Mouse (Mus musculus) inflammation-experienced regulatory T-cells, adult 6 months (primary cell): ENCODE results near the gene Slc20a1. TPM values are rescaled to one million over a fixed set of nuclear protein-coding genes. Genes with fewer than 3 reads are reported as not detected.

Source experiments
- ATAC-seq: one replicate; pipeline ENCODE4 v1.8.0; 2017
- polyA plus RNA-seq, 3 experiments: library from polyadenylated mRNA; unstranded; fragments of 100-300 nt; shearing (Covaris generic); gene quantifications; one replicate each; pipeline ENCODE4 v1.2.1; 2017

The Slc20a1 gene
- polyA plus RNA-seq, 3 experiments from 2014 or later, result 95.3 to 104 (median 98.9) TPM

GRCm38 (mm10) chr2:129256006-129256405, 57.4 kb downstream of the Slc20a1 start:
- ATAC-seq, result no peak

- no peak for ATAC-seq
Observed at GRCm38 (mm10) chr2:129258056-129258455, 59.5 kb downstream of the Slc20a1 start.

DNA sequence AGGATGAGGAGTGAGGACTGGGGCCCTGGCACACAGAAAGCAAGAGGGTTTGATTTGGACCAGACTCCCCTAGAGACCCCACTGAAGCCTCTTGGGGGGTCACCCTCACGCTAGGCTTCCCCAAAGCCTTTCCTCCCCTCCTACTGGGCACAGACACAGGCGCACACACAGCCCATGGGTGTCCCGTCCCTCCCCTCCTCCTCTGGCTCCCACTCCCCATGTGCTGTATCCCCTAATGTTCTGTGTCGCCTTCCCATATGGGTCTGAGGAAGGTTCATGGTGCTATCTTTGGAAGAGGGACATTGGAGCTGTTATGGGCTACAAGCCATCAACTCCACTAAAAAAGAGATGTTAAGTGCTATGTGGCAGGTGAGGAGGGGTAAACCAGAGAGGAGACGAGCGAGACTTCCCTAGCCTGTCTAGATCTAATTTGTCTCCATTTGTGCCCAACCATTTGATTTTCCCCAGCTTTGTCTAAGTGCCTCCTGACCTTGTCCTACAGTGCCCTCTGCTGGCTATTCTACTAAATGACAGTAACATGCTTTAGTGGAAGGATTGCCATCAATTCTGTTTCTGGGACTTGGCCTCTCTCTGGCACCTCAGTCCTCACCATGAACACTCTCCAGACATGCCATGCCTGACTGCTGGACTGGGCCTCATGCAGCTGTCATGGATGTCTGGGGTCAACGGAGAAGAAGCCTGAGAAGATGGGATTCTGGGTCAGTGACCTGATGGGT, 60.1 kb downstream of the Slc20a1 start:
- peak; percentile 89 for ATAC-seq

- no peak for ATAC-seq
Observed at GRCm38 (mm10) chr2:129260646-129261045, 62.1 kb downstream of the Slc20a1 start.

Other genes with a start within 250 kb of the Slc20a1 start
- gene Zc3h6, start 231.4 kb upstream of the Slc20a1 start, polyA plus RNA-seq, result 10 to 100 TPM in 2 of 3 experiments, 1 to 10 TPM in 1; 2.9 to 12.8 (median 10.1) TPM
- 1 to 10 TPM in 1 of 3 experiments, under 1 TPM in 2; 0.62 to 1.4 (median 0.78) TPM for gene Gm10762, start 231.0 kb upstream of the Slc20a1 start, polyA plus RNA-seq
- gene Vinac1, start 150.6 kb upstream of the Slc20a1 start, polyA plus RNA-seq, result under 1 TPM in 1 of 3 experiments, not detected in 2; 0.16 TPM
- gene Ttl, start 132.8 kb upstream of the Slc20a1 start, polyA plus RNA-seq, result 1 to 10 TPM; 1.2 to 2.0 (median 1.3) TPM
- 10 to 100 TPM in 2 of 3 experiments, 1 to 10 TPM in 1; 9.6 to 25.9 (median 14.9) TPM for gene Polr1b, start 97.8 kb upstream of the Slc20a1 start, polyA plus RNA-seq
- 10 to 100 TPM; 26.5 to 44.1 (median 34.3) TPM for gene Chchd5, start 69.1 kb upstream of the Slc20a1 start, polyA plus RNA-seq
- 10 to 100 TPM in 1 of 3 experiments, 1 to 10 TPM in 2; 3.2 to 46.2 (median 5.8) TPM for gene Ckap2l, start 98.4 kb downstream of the Slc20a1 start, polyA plus RNA-seq
- under 1 TPM in 1 of 3 experiments, not detected in 2; 0.17 TPM for gene Il1a, start 111.2 kb downstream of the Slc20a1 start, polyA plus RNA-seq
- gene Il1b, start 172.4 kb downstream of the Slc20a1 start, polyA plus RNA-seq, result 1 to 10 TPM in 1 of 3 experiments, not detected in 2; 2.1 TPM